Mouse (Mus musculus): ENCODE measurements at regions not wholly inside any gene's neighbourhood (a gene's known extent, or its start where the extent isn't known, plus 50 kb on each side); places are given as distances from the start of the nearest gene placed in this dataset.

DNA sequence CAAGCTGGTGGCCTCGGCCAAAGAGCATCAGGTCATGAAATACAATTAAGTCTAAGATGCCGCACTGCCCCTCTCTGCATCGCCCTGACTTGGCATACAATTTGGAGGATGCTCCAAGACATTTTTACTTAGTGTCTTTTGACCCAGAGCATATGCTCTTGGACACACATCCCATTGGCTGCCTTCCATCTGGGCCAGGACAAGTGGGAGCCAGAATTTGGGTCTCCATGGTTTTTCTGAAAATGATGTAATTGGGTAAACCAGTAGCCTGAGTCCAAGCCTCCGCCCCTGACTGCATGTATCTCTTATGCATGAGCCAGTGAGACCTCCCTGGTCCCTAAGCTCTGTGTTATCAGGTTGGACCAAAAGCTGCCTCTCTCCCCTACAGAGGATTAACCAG is 117.1 kb upstream of the Rpl38 start:
- DNase-seq (ENCODE audit: low spot score), result no peak

- DNase-seq (ENCODE audit: low spot score), result no peak
These were observed 119.7 kb upstream of the Rpl38 start for GRCm38 (mm10) chr11:114548658-114549057.

DNA sequence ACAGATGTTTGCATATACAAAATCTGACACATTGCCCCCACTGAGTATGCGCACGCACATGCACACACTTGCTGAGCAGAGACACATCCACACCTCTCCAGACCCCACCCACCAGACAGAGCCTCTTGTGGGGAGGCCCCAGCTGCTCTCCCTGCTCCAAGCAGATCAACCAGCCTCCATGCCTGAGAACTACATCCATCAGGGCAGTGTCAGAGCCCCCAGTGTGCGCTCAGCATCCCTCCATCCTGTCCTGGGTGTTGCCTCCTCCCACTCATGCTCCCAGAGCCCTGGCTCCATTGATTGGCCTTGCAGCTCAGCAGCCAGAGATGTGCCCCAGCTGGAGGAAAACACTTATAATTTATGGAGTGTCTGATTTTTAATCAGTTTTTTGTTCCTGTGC is 124.1 kb upstream of the Rpl38 start:
- DNase-seq (ENCODE audit: low spot score), result no peak

DNA sequence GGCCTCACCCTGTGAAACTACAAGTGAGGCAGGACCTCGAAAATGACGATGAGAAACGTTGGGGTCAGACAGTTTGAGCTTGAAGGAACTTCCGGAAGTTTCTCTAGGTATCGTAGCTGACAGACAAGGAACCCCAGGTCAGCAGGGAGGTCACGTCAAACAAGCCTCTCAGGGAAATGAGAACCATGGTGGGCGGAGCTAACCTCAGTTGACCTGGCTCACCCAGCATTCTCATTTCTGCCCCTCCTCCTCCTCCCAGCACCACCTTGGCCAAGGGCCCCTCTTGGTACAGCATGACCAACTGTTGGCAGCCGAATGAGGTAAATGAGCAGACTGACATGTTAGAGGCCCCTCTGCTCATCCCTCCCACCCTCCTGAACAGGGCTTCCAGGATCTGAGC is 126.2 kb upstream of the Rpl38 start:
- no peak for DNase-seq (ENCODE audit: low spot score)

DNA sequence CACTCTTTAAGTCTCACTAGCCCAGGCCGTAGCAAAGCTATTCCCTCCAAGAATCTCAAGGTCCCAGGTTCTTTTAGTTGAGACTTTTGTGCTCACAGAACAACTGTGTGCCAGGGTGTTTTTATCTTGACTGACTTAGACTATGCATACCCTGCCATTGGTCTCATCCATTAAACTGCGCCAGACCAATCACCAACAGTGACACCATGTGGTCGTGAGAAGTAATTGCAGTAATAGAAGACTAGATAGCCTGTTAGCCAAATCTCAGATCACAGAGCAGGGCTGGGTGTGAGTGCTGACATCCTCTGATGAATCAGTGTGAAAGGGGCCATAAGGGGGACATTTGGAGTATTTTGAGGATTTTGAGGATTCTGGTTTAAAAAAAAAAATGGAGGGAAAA is 127.8 kb upstream of the Rpl38 start:
- DNase-seq (ENCODE audit: low spot score), result no peak

DNA sequence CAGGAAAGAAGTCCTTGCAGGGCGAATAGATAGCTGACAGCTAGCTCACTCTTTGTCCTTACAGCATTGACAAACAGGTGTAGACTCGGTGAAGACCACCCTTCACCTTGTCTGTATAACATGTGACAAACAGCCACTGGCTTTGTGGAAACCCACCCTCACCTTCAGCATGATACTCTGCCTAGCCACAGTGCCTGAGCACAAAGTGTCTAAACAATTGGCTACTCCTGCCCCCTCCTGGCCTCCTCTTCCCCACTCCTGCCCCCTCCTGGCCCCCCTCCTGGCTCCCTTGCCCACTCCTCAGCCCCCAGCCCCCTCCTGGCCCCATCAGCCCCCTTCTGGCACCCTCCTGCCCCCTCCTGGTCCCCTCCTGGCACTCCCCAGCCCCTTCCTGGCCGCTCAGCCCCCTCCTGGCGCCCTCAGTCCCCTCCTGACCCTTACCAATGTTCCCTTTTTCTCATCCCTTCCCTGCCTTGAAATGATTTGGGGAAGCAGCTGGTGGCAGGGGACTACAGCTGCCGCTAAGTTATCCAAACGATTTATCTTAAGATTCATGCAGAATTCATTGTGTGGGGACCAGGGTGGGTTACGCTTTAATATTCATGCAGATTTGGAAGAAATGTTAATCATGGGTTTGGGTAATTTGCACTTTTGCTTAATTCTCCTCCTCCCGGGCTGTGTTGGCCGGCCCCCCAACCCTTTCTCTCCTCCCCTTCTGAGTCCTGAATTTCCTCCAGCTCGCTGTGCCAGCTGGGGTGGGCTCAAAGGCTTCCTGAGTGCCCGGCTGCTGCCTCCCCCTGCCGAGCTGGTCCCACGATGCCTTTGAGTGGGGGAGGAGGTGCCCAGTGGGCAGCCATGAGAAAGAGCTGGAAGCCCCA is 131.5 kb upstream of the Rpl38 start:
- DNase-seq (ENCODE audit: low spot score), result no peak

GRCm38 (mm10) chr11:114535900-114536299 is 132.4 kb upstream of the Rpl38 start:
- no peak for DNase-seq (ENCODE audit: low spot score)

GRCm38 (mm10) chr11:114534436-114534835 is 133.9 kb upstream of the Rpl38 start:
- DNase-seq (ENCODE audit: low spot score), result no peak

DNA sequence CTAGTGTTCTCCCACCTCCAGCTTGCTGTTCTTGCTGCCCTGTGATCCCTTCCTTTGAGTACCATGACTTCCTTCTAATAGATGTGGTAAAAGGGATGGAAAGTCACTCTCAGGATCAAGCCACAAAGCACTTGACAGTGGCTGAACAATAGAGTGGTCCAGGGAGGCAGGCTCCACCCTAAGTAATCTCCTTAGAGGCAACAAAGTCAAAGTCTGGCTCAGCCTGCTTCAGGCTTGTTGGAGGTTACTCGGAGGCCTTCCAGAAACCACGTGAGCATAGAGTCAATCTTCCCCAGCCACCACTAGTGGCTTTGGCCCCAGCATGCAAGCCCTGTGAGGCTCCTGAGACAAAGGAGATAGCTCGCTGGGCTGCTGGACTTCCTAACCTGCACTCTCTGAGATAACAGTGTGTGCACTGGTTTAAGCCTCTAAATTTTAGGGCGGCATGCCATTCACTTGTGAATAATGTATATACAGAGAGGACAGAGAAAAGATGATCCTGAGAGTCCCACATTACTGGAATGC is 137.0 kb upstream of the Rpl38 start:
- DNase-seq (ENCODE audit: low spot score), result no peak

DNA sequence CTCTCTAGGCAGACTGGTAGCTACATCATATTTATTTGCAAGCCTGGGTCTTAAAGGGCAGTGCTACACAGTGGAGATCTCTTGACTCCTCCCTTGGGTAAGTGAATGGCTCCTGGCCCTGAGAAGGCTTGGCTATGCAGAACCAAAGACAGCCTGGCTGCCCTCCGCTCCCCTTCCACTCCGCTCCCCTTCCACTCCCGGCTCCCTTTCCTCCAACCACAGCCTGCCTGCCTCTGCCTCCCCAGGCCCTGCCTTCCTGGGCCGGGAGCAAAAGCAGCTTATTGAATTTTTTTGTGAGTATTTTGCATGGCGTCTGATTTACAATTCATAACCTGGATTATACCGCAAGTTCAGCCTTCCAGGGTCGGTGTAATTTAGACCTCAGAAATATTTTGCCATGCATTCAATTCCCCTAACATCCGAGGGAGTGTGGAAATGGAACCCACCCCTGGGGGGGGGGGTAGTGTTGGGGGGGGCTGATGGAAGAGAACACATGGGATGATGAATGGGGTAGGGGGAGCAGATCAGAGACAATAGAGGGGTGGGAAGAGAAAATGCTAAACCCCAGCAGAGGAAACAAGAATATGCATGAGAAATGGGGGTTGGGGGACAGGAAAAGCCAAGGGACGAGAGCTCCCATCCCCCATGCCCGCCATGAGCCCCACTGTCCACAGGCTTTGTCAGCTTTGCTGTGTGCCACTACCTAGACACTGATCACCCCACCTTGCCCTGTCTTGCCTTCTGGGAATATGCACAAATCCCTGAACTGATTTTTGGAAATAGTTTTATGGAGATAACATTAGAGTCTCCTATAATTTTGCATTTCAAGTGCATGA is 139.2 kb upstream of the Rpl38 start:
- no peak for DNase-seq (ENCODE audit: low spot score)

- DNase-seq (ENCODE audit: low spot score), result peak; percentile 48
These were observed 144.7 kb upstream of the Rpl38 start for GRCm38 (mm10) chr11:114523444-114524238.

GRCm38 (mm10) chr11:114515278-114515677 is 153.0 kb upstream of the Rpl38 start:
- DNase-seq (ENCODE audit: low spot score), result no peak

DNA sequence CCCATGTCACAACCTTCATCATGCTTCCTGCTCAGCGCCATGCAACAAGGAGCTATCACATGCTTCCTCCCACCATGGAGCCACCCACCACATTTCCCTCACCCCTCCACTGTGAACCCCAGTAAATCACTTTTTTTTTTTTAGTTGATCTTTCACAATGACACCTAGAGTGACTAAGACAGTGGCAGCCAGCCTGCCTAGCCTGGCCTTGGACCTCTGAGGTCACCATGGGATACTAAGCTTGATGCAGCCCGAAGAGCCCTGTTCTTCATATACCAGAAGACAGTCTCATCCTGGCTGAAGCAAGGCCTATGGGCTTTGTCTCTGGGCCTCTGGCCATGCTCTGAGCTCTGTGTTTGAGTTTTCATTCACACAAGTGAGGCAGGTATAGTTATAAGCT is 154.2 kb upstream of the Rpl38 start:
- no peak for DNase-seq (ENCODE audit: low spot score)

GRCm38 (mm10) chr11:114513446-114513845 is 154.9 kb upstream of the Rpl38 start:
- no peak for DNase-seq (ENCODE audit: low spot score)

DNA sequence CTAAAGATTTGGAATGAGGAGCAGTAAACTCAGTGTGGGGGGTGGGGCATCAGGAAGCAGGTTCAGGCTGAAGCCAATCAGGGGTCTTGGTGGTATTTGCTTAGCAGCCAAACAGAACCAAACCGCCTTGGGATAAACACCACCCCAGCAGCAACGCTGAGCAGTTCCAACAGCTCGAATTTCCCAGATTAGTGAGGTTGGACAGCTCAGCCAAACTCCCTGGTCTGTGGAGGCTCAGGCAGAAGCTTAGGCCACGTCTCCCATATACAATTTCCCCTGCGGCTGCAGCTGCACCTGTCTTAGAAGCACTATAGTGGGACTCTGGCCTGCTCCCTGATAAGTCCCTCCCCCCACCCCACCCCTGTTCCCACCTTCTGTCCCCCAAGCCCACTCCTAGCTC is 156.3 kb upstream of the Rpl38 start:
- no peak for DNase-seq (ENCODE audit: low spot score)

- DNase-seq (ENCODE audit: low spot score), result no peak
These were observed 165.8 kb upstream of the Rpl38 start for GRCm38 (mm10) chr11:114502562-114502961.

GRCm38 (mm10) chr11:114501869-114502540 is 166.3 kb upstream of the Rpl38 start:
- DNase-seq (ENCODE audit: low spot score), result no peak

- DNase-seq (ENCODE audit: low spot score), result no peak
These were observed 167.9 kb upstream of the Rpl38 start for GRCm38 (mm10) chr11:114500416-114500815.

DNA sequence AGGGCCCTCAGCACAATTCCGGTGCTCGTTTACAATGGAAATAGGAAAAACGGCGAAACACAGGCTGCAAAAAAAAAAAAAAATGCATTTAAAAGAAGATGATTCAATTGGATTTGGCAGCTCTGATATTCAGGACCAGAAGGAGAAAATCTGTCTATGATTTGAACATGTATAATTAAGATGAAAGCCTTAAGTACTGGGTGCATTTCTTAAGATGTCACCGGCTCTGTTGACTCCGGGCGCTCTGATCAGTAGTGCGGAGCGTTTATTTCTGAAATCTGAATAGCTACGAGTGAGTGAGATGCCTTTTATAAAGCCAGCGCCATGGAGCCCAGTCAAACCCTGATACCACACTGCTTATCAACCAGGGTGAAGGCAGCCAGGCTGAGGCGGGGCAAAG is 168.7 kb upstream of the Rpl38 start:
- no peak for DNase-seq (ENCODE audit: low spot score)

DNA sequence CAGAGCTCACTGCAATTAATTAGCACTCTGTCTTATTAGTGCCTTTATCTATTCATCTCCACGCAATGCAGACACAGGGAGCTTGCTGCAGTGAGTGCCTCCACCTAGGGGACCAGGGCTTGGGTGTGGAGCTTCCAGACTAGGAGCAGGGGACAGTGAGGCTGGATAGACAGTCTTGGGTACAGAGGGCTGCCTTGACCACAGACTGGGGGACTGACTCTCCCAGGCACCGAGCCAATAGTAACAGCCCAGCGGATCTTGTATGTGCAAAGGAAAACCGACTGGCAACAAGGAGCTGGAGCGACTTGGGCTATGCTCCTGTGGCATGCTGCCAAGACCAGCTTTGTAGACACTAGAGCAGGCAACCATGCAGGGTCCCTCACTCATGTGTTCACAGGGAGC is 172.8 kb upstream of the Rpl38 start:
- no peak for DNase-seq (ENCODE audit: low spot score)

- DNase-seq (ENCODE audit: low spot score), result no peak
These were observed 181.9 kb upstream of the Rpl38 start for GRCm38 (mm10) chr11:114486455-114486854.

All from urinary bladder, adult 2 months (tissue).